Mouse (Mus musculus): ENCODE measurements around the gene Guk1.

The Guk1 gene

DNA sequence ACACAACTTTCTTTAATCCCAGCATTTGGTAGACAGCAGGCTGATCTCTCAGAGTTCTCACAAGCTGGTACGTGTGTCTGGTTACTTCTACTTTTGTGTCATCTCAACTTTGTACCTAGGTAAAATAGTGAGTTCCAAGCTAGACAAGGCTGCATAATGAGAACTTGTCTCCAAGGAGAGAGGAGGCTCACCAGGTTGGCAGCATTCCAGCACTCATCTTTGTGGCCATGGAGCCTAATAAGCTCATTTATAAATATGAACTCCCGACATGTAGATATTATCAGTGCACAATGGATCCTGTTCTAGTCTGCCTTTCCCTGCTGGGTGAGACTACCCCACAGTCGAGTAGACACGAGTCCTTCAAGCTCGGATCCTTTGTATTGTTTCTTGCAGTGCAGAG lies 17.6 kb upstream of the Guk1 start:
- 38% methylated on average over 5 of the region's 5 CpGs for WGBS

DNA sequence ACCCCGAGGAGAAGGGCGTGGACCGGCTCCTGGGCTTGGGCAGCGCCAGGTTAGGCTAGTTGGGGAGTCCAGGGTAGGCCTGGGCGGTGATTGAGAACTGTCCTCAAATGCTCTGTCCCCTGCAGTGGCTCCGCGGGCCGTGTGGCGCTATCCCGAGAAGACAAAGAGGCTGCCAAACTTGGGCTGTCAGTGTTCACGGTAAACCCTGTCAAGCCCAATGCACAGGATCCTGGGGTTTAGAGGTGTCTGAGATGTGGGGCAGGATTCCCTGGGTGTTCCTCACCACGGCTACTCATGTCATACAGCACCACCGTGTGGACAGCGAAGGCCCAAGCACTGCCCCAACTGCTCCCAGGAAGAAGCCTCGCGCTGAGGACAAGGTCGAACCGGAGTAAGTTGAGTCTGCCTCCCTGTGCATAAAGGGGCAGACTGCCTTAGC lies 17.0 kb upstream of the Guk1 start:
- 7% methylated on average over 18 of the region's 18 CpGs for WGBS

DNA sequence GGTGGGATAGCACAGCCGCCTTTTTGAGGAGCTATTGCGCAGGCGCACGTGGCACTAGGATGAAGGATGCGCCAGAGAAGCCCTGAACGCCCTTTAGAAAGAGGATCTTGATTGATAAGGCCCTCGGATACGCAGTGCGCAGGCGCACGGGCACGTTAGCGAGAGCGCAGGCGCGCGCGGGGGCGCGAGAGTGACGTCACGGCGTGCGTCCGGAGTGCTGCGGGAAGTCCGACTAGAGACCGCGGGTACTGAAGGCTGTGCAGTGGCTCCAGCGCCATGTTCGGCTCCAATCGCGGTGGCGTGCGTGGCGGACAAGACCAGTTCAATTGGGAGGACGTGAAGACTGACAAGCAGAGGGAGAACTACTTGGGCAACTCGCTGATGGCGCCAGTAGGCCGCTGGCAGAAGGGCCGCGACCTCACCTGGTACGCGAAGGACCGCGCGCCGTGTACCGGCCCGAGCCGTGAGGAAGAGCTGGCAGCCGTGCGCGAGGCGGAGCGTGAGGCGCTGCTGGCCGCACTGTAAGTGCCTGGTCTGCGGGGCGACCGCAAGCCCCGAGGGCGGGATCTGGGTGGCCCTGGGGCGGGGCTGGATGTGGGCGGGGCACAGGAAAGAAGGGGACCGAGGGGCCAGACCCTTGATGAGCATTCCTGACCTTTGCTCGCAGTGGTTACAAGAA lies 16.3 kb upstream of the Guk1 start, which contains the start of gene 2310033P09Rik:
2310033P09Rik (plus strand) TSS at position 169 of the 679 bp plus-strand sequence.
- under 1% methylated on average over 67 of the region's 67 CpGs for WGBS

DNA sequence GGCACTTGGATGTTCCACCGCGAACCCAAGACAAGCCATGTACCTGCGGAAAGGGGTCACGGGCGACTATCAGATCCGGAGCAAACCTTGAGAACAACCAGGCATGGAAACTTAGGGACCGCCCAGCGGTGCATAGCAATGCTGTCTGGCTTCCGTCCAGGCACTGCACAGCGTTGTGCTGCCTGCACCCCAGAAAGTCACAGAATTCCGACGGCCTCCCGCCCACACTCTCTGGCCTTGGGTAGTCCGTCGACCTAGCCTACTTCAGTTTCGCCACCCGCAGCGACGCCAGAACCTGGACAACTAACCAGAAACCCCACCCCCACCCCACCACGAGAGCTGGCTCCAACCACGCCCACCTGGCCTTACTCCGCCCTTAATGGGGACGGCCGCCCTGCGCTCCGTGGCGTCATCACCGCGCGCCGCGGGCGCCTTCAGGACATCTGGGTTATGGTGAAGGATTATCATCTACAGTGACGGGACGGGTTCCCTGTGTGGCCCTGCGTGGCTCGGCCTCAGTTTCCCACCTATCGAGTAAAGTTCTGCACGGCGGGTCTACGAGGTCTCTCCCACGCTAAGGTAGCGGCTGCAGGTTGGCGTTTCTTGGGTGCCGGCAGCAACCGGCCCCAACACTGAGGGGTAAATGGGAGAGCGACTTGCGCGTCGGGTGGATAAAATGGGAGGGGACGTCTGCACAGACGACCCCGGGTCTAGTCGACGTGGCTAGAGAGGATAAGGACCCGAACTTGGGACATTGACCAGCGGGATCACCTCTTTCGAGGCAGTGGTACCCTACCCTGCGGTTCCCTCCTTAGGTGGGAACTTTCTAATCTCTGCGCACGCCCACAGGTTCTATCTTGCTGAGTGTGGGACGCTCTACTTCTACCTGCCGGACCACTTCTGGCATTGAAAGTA lies 10.3 kb upstream of the Guk1 start, which contains the start of gene Mrpl55:
Mrpl55 (plus strand) TSS at position 406 of the 915 bp plus-strand sequence.
- under 1% methylated on average over 63 of the region's 63 CpGs for WGBS

DNA sequence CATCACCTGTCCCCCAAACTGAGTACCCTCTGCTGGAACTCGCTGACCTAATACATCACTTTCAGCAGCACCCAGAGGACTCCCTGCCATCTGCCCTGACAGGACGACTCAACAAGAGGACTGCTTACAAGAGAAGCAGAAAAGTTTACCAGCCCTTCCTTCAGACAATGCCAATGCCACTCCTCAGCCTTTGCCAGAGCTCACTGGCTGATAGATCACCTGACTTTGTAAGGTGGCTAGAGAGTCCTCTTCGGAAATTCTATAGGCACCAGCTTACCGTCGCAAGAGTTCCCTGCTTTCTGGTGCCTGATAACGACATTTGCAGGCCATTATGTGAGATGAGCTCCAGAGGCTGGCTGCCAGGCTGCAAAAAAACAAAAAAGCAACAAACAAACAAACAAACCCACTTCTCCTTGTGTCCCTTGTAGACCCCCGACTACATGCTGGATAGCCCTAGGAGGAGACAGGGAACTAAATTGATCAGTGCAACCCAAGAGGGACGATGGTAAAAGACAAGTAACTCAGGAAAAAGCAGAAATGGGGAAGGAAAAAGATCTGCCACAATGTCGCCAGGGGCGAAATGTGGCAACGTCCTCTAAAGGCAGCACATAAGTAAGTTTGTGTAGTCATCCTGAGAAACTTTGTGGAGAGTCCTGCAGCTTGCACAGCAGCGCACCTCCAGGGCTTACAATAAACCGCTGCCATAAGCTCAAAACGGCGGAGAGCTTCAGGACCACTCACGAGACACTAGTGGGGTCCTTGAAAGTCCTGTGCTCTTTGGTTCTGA lies 9.4 kb upstream of the Guk1 start:
- 31% methylated on average over 16 of the region's 16 CpGs for WGBS

DNA sequence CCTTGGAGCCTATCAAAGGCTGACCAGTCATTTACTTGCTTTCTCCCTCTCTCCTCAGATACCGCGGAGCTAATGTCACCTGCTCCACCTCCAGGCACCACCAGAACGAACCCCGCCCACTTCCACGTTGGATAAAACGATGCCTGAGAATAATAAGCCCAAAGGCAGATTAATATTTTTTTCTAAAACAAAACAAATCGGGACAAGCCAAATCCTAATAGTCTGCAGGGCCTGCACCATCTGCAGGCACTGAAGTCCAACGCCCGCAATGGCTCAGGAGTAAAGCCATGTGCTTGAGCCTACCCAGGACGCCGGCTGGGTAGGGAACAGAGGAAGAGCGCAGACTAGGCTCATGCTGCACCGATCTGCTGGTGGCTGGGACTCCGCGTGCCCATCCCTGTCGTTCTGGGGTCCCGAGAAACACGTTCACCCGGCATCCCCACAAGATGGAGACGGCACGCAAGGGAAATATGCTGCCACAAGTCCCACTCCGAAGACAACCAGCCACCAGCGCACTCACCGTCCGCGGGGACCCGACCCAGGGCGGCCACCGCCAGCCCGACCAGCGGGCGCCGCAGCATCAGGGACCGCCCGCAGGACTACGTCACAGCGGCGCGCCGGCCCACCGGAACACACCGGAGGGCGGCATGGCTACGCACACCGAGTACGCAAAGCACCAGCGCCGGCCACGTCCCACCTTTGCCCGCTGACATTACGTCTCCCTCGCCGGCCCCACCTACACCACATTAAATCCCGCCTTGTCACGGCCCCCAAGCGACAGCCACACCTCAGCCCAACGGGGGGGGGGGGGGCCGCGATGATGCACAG lies 567 bp downstream of the Guk1 start:
- under 1% methylated on average over 59 of the region's 59 CpGs for WGBS

DNA sequence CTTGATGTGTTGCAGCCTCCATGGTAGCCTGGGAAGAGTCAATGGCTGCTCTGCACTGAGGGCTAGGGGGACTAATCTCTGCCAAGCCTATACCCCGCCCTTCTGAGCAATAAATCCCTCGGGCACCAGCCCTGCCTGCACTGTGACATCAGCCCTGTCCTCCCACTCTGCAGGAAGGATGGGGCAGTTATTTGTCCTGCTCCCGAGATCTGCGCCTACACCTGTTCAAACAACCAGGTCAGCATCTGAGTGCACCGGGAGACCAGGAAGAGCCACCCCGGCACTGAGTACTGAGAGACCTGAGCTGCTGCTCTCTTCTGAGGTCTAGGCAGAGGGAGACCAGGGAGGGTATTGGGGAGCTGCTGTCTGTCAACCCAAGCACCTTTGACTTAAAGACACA lies 4.3 kb downstream of the Guk1 start:
- WGBS, result 76% methylated on average over 6 of the region's 6 CpGs

DNA sequence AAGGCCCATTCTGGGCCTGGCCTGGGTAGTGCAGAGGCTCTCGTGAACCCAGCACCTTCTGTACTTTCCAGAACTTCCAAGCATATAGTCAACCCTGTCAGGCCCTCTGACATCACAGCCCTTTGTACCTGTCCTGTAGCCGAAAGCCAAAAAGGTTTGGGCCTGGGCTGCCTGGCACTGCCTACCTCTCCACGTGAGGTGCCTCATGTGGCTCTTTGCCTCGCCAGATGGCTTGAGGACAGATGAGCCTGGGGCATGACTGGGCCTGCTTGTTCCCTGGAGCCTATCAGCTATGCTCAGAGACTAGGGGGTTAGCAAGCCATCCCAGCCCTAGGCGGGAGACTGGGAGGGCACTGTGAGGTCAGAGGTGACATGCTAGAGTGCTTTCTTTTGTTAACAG lies 6.5 kb downstream of the Guk1 start:
- 86% methylated on average over 5 of the region's 5 CpGs for WGBS

DNA sequence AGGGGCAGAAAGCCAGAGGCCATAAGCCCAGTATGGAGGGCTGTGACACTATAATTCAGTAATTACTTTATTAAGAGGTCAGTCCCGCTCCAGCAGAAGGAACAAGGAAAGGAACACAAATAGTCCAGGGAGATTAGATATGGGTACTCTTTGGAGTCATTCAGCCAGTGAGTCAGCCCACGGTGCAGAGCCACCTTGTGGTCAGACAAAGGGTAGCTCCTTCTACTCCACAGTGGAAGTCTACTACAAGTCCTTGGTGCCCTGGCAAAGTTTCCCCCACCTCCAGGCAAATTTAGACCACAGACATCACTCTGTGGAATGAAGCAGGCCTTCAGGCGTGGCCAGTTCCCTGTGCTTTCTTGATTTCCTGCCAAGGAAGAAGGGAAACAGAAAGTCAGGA lies 8.2 kb downstream of the Guk1 start:
- 27% methylated on average over 3 of the region's 3 CpGs for WGBS

DNA sequence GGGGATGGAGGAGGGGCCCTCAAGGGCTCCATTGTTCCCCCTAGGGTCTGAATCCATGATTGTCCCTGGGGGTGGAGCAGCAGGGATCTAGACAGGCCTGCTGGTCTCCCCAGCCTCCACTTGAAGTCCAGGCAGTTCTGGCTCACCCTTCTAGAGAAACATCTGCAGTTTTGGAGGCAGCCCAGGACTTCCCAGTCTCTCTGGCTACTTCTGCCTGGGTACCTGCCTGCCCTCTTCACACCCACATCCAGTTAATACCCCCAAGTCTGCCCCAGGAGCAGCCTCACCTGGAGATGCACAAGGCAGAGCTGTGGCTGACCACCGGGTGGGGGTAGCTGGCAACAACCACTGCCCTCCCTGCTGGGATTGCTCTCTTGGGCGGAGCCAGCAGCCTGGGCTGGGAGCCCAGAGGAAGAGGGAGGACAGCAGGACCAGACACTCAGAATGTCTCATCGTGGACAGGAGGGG lies 9.1 kb downstream of the Guk1 start, which contains the start of gene Gjc2:
Gjc2 (minus strand) TSS at position 350 of the 468 bp plus-strand sequence.
- WGBS, result 31% methylated on average over 3 of the region's 3 CpGs

DNA sequence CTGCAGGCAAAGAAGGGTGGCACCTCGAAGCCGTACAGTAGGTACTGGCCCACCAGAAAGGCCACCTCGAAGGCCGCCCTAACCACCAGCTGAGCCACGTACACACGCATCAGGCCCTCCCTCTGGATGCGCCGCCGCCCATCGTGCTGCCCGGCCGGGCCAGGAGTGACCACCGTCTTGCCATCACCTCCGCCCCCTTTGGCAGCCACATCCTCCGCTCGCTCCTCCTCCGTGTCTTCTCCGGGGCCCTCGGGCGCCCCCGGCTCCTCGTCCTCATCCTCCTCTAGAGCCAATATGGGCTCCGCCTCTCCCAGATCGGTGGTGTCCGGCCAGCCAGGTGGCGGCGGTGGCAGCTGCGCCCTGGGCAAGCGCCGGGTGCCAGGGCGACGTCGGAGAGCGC lies 15.1 kb downstream of the Guk1 start:
- WGBS, result 10% methylated on average over 34 of the region's 34 CpGs

DNA sequence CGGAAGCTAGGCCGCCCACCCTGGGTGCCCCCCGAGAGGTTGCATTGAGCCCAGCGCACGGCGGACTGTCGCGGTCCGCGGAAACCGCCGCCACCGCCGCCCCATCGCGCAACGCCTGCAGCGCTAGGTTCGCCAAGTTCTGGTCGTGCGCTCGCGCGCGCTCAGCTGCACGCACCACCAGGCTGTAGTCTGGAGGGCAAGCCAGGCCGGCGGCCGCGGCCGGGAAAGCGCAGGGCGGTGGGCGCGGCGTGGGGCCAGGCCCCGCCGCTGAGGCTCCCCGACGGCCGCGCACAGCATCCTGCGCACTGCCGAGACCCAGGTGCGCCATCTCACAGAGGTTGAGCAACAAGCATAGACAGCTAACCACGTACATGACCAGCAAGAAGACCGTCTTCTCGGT lies 15.5 kb downstream of the Guk1 start:
- WGBS, result 3% methylated on average over 48 of the region's 48 CpGs

DNA sequence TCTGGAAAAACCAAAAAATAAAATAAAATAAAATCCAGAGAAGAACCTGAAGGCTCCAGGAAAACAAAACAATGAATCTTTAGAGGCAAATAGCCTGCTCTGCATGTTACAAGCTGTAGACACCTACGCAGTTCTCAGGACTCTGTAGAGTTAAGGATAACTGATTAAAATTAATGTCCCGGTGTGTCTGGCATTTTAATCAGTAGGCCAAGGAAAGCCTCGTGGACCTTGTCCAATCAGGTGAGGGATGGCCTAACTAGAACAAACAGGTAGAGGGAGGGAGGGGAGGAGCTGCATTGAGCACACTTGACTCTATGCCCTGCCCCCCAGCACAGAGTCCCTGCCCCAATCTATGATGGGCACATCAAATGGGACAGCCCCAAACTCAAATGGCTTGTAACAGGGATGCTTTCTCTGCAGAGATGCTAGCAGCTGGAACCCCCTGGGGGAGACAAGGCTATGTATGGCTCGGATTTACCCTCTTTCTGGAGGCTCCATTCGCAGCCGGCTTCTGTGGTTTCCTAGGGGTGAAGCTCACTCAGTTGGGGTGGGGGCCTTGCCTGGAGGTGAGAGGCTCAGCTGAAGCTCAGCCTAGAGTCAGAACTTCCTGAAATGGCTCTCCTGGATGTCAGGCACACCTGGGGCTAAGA lies 17.7 kb downstream of the Guk1 start:
- WGBS, result 78% methylated on average over 6 of the region's 6 CpGs

DNA sequence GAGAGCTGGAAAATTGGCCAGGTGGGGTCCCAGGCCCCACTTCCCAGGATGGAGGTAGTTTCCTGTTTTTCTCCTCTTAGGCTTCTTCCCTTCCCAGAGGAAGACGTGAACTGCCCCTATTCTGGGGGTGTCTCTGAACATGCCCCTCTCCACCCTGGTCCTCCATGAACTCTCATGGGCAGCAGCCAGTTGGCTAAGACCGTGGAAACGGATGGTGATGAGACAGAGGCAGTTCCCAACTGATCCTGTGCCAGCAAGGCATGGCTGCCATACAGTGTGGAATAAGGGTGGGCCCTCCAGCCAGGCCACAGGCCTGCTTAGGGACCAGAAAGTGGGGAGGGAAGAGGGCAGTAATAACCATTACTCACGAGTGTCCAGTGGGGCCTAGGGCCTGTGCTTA lies 21.5 kb downstream of the Guk1 start:
- WGBS, result 72% methylated on average over 4 of the region's 4 CpGs

DNA sequence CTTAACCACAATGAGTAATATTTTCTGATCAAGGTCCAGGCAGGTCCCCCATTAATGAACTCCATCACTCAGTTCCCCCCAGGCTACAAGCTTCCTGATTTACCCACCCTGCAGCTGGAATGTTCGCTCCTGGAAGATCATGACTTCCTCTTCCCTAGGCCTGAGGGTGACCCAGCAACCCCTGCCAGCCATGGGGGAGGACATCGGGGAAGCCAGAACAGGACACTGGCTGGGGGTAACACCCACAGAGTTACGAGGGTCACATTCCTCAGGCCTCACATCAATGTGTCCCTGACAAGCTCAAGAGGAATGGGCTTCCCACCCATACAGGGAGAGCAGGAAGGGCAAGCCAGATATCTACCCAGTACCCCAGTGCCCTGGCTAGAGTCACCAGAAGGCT lies 22.2 kb downstream of the Guk1 start:
- WGBS, result 78% methylated on average over 3 of the region's 3 CpGs

DNA sequence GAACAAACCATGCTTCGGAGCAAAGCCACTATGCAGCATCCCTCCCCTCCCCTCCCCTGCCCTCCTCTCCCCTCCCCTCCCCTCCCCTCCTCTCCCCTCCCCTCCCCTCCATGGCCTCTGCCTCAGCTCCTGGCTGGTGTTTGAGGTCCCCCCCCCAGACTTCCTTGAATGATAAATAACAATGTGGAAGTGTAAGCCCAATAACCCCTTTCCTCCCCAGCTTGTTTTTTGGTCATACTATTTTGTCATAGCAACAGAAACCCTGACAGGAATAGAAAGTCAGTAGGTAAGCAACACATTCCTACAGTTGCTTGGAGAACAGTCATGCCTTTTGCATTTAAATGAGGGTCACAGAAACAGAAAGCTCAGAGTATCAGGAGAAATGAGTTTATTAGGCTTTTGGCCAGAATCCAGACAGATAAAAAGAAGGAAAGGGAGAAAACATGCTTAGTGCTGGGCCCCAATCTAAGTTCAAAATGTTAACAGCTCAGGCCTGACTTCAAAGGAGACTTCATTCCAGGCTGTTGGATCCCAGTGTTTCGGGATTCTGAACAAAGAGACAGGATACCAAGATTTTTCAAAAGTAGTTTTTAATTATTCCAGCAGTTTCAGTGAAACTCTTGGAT lies 26.3 kb downstream of the Guk1 start:
- WGBS, result 54% methylated on average over 2 of the region's 2 CpGs

DNA sequence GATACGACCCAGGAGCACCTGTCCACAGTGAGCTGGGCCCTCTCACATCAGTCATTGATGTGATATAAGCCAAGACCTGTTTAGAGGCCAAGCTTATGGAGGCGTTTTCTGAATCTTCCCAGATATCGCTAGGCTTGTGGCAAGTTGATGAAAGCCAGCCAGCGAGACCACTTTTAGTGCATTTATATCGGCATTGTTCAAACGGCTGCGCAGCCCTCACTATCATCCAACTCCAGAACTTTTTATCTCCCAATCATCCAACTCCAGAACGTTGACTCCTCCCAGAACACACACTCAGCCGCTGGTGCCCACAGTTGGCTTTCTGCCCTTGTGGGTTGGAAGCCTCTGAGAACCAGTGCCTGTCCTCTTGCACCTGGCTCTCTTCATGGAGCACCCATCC lies 27.6 kb downstream of the Guk1 start:
- 83% methylated on average over 9 of the region's 9 CpGs for WGBS

DNA sequence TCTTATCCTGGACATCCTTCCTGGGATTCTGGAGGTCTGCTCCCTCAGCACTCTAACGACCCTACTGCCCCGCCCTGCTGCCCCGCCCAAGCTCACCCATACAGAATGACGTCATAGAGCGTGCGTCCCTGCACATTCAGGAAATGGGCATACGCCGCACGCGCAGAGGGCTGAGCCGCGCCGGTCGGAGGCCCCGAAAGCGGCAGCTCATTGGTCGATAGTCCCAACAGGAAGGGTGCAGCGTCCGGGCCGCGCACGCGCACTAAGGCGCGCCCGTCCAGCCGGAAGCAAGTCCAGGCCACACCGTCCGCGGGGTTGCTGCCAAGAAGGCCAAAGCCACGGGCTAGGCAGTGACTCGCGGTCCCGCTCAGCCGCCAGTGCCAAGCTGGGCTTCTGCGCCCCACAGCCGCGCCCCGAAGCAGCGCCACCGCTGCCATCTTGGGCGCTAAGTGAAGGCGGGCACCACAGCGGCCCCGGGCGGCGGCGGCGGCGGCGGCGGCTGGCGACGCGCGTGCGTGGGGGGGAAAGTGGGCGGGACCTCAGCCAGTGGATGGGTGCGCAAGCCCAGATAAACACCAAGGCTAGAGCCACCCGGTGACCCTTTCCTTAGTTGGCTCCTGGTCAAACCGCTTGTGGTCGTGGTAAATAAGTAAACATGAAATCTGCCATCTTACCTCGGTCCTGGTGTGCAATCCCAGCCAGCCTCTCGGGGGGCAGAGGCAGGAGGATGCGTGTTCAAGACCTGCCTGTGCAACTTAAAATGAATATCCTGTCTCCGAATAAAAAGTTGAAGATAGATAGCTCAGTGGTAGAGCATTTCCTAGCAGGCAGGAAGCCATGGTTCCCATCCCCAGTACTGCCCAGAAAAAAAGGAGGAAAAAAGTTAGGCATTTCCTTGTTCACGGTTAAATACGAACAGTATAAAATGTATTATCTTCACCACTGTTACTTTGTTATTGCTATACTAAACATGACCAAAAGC lies 28.5 kb downstream of the Guk1 start, which contains the start of gene Iba57:
Iba57 (minus strand) TSS at position 485 of the 982 bp plus-strand sequence.
- 3% methylated on average over 68 of the region's 68 CpGs for WGBS

Data from cerebral cortex, adult 2 months (tissue).